Mouse (Mus musculus) gastrocnemius, postnatal 14 days (tissue): ENCODE measurements around the gene Tlx3. TPM values are rescaled to one million over a fixed set of nuclear protein-coding genes. Genes with fewer than 3 reads are reported as not detected.
A peak's percentile ranks its signal among the peaks of the same experiment; 100 is the strongest.

Experiments used
- DNase-seq: peaks from one replicate; pipeline ENCODE4 v3.0.0; 2021; ENCODE audit warnings: mixed read lengths
- intact Hi-C: fragments of 180-260 bp; cut with DNase I; formaldehyde crosslinking; loops from one replicate; pipeline ENCODE4 v1.15.1; 2025; ENCODE audit warnings: low total_unique reads
- long read RNA-seq, 2 experiments: library from polyadenylated mRNA; stranded (forward); transcript quantifications; one replicate each; pipeline ENCODE4 v2.0.0; 2021
- total RNA-seq, 2 experiments: library from RNA; stranded (reverse); gene quantifications; 2 replicates each; pipeline ENCODE4 v1.2.3; 2021

Gene Tlx3
- total RNA-seq: not detected
- long read RNA-seq, experiment 1: 0 reads
- long read RNA-seq, experiment 2: 0 reads

DNA sequence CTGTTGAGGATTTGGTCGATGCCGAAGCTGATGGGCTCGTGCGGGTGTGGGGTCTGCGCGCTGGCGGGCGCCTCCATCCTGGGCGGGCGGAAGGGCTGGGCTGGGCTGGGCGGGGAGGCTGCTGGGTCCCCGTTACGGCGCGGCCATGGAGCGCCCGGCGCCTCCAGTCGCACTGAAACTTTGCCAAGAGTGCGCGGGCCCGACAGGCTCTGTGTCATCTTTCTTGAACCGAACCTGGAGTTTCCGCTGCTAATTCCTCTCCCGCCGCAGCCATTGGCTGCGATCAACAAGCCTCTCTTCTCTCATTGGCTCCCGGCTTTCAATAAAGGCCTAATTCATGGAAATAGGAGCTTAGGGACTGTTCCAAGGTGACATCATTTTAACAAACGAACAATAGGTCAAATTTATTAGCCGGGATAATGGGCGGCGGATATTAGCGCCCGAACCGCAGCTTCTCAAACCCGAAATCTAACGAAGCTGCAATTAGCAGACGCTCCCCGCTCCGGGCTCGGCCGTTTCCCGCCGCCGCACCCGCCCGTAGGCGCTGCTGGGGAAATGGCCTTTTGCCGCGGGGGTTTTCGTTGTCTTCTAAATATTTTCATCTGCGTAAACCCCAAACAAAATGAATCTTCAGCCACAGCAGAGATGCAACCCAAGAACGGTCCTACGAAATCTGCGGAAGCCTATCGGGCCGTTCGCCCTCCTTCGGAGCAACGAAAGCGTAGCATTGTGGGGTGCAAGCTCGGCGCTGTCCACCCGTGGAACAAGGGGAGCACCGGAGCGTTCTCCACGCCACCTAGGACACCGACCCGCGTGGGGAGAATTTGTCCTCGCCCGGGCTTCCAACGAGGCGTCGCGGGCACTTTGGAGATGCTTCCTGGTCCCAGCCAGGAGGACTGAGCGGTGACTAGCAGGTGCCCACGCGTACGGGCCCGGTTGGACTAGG lies at the start of gene Tlx3:
Gene Tlx3 (minus strand): TSS at position 207 of the 946 bp plus-strand sequence.
- DNase-seq: peak; percentile 19
- intact Hi-C loops: no loop called here

DNA sequence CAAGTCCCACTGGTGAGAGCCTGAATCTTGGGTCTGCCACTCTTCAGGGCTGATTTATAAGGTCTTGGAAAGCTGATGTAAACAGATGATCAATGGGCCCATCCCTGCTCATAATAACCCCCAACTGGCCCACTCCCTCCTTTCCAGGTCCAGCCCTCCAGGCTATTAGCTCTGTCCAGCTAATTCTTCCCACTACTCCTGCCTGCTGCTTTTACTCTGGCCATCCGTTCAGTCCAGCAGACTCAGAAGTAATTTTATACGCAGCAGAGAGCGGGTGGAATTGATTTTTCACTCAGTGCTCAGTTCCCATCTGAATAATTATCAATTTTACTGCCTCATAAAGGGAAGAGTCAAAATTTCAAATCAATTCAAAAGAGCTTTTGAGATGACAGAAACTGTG lies 36.9 kb upstream of the Tlx3 start:
- no peak for DNase-seq
- intact Hi-C loops: no loop called here

DNA sequence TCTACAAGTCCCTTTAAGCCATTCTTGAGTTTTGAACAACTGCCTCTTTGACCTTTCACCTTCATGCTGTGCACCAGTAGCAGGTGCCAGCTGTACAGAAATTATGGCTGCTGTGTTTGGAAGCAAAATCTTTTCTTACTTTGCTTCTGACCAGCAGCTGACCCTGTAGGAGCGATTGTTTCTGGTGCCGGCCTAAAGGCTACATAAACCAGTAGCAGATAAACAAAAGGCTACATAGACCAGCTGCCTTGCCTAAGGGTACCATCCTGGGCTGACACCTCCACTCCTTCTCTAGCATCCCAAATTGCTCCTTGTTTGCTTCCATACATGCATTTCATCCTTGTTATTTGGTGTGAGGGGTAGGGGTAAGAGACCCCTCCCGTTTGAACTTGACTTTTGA lies 30.7 kb upstream of the Tlx3 start:
- no peak for DNase-seq
- intact Hi-C loops: no loop called here

DNA sequence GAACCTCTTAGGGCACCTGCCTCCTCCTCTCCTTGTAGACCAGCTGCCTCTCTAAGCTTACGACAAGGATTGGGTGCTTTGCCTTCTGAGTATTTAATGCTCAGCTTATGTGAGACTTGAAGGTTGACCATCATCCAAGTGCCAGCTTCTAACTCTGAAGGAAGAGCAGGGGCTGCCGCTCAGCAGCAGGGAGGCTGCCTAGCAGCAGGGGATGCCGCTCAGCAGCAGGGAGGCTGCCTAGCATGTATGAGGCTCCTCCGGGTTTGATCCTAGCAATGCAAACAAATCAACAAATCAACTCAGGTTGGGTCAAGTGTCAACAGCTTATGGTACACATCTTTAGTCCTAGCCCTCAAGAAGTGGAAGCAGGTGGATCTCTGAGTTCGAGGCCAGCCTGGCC lies 28.7 kb upstream of the Tlx3 start:
- no peak for DNase-seq
- intact Hi-C loops: no loop called here

DNA sequence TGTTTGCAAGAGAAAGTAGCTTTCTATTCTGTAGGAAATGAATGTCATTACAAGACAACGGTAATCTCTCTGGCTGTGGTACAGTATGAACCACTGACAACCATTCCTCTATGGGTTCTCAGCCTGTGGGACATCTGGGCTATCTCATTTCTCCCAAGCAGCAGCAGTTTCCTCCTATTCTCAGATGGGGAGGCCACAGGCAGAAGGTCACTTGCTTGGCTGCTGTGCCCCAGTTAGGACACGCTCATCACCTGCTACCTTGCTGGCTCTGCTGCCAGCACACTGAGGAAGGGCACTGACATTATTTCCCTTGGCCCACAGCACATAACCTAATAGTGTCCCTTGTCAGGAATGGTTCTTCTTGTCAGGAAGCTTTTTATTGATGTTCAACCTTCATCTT lies 24.8 kb upstream of the Tlx3 start:
- intact Hi-C loops: no loop called here
- DNase-seq: no peak

DNA sequence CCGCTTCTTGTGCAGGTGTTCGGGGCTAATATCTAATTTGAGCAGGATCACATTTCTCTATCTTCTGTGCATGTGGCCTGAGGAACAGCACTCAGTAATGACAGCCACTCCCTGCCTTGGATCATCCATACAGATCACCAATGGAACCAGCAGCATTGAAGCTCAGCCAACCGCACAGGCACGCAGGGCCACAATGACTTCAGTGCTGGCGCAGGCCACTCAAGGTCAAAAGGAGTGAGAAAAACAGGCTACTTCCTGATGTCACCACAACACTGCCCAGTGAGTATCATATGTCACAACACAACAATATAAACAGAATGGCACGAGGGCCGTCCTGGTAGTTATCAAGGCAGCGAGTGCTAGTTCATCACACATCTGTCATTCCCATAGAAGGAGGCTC lies 23.1 kb upstream of the Tlx3 start:
- no peak for DNase-seq
- intact Hi-C loops: no loop called here

DNA sequence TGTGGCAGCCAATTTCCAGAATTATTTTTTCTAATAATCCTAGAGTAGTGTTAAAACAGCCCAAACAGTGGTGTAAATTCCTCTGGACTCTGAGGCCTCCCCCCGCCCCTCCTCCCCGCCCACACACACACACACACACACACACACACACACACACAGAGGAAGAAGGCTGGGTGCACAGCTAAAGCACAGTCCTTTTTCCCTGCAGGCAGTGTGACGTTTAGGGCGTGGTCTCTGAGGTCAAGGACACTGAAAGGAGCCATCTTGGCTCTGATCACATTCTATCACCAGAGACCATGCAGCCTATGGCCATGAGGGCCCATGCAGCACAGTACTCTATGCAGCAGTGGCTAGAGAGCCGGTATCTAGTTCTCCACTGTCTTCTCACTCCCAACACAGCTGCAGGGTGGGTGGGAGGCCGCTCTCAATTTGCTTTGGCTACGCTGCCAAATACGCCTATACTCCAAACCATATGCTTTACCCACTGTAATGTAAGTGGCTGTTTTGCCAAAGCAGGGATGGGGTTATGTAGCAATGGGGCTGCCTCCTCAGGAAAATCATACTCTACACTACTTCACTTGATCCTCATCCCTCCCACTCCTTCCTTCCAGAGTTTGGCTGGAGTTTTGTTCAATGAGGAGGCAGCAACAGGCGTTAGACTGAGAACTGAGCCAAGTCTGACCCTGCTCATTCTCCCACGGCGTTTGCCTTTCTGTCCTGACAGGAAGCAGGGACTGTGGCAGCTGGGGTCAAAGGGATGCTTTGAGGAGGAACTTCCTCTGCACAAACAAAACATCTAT lies 18.4 kb upstream of the Tlx3 start:
- no peak for DNase-seq
- intact Hi-C loops: no loop called here

DNA sequence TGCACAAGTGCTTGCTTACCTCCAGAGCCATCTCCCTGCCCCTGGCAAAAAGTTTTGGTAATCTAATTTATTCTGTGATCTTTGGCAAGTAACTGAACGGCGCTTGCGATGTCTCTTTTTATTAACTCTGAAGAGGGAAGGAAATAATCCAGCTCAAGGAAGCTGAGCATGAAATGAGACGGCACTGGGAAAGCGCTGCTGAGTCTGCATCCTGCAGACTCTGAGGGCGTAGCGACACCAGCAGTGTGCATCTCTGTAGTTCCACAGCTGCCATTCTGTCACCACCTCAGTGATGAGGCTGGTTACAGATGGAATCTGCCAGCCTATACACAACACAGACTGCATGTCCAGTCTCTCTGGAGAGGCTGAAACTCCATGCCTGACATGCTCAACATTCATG lies 17.4 kb upstream of the Tlx3 start:
- intact Hi-C loops: no loop called here
- DNase-seq: no peak

DNA sequence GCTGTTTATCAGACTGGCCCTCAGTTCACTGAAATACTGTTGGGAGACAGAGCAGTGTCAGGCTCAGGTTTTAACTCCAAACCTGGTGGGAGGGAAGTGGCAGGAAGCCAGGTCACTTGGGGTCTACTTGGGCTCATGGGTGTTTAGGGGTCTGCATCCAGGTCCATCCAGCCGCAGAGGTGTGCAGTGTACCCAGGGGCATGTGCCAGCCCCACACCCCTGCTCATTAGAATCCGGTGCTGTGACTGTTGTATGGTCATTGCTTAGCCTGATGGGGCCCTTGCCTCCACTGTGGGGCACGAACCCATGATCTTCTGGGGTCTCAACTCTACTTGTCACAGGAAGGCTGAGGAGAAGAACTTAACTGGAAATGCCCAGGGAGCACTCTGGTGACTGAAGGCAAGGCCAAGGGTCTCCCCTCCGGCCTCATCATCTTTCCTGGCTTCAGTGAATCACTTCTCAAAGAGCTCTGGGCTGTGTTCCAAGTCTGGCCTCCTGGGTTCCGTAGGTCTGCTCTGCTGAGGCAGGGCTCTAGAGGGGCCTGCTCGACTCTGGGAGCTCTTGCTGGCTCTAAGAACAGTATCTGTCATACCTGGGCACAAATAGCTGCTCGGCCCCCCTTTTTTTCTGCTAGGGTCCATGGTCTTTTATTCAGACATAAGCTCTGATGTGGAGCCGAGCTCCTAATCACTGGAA lies 14.1 kb upstream of the Tlx3 start:
- intact Hi-C loops: no loop called here
- DNase-seq: no peak

GRCm38 (mm10) chr11:33207411-33207810 lies 4.0 kb upstream of the Tlx3 start:
- no peak for DNase-seq
- intact Hi-C loops: no loop called here

DNA sequence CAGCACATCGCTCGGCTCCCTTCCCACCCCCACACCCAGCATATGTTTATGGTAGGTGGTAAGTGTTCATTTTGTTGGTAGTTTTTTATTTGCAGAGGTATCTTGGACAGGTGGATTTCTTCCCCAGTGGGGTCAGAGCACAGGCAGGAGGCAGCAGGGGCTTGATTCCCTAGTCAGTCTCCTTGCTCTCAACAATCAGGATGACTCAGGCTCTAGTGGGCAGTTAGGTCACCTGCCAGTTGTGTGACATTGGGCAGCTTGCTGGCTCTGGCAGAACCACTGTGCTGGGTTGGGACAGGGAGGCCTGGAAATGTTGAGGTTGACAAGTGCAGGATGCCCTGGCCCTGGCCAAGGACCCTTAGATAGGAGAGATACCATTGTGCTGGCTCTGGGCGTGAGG lies 1.6 kb upstream of the Tlx3 start:
- DNase-seq: no peak
- intact Hi-C loops: no loop called here

DNA sequence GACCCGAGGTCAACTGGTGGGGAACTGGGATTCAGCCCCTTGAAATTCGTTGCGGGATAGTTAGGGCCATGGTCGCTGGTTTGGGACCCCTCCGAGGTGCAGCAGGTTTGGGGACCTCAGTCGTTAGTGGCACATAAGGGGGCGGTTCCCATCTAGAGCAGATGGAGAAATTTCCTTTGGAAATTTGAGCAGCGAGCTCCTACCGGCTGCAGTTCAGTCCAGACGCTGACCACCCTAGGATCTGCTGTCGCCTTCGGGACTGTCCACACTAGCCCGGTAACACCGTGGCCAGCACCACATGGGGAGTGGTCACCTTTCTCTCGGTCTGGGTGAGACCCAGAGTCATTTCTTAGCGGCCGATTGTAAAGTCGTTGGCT lies 928 bp upstream of the Tlx3 start:
- intact Hi-C loops: no loop called here
- DNase-seq: no peak

DNA sequence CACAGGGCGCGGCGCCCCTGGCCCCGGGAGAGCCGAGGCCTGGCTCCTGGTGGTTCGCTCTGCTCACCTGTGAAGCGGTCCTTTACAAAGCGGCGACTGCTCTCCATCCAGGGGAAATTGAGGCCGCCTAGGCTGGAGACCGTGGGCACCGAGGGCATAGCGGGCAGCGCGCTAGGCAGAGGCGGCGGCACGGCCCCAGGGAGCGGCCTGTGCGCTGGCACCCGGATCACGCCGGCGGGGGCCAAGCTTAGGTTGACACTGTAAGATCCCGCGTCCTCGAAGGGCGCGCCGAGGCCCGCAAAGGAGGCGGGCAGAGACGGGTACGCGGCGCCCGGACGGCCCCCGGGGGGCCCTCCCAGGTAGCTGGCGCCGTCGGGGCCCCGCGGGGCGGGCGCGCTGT lies 417 bp downstream of the Tlx3 start:
- no peak for DNase-seq
- intact Hi-C loops: no loop called here

- intact Hi-C loops: no loop called here
- DNase-seq: no peak
Measured at GRCm38 (mm10) chr11:33202296-33202695, 1.1 kb downstream of the Tlx3 start.

GRCm38 (mm10) chr11:33201626-33202010 lies 1.8 kb downstream of the Tlx3 start:
- intact Hi-C loops: no loop called here
- no peak for DNase-seq

- peak; percentile 24 for DNase-seq
- intact Hi-C loops: no loop called here
Measured at GRCm38 (mm10) chr11:33200764-33201625, 2.4 kb downstream of the Tlx3 start.

GRCm38 (mm10) chr11:33199906-33200763 lies 3.3 kb downstream of the Tlx3 start:
- intact Hi-C loops: no loop called here
- DNase-seq: no peak

GRCm38 (mm10) chr11:33199117-33199514 lies 4.3 kb downstream of the Tlx3 start:
- intact Hi-C loops: no loop called here
- no peak for DNase-seq
